Mouse (Mus musculus) left cerebral cortex, postnatal 4 days (tissue): ENCODE results near the gene Pttg1ip. TPM values are rescaled to one million over a fixed set of nuclear protein-coding genes. Genes with fewer than 3 reads are reported as not detected.

Experiments
- DNase-seq: peaks from one replicate; pipeline ENCODE4 v3.0.0-alpha.2; 2022
- intact Hi-C: fragments of 180-260 bp; cut with DNase I; formaldehyde crosslinking; loops from one replicate; pipeline ENCODE4 v1.15.1; 2025
- total RNA-seq, 2 experiments: library from RNA; stranded (reverse); gene quantifications; 2 replicates each; pipeline ENCODE4 v1.2.3; 2021

Pttg1ip gene
- total RNA-seq, 2 experiments from 2014 or later: 54.7 to 62.7 TPM

- intact Hi-C loops: loop anchor here (5.0 kb wide), 1 partner anchor 48 kb away; the partner anchor contains the start of gene Fam207a
- DNase-seq: no peak
Measured at GRCm38 (mm10) chr10:77565005-77565404, 16.5 kb upstream of the Pttg1ip start.

GRCm38 (mm10) chr10:77566651-77567050 is 14.9 kb upstream of the Pttg1ip start:
- DNase-seq: peak; percentile 88
- intact Hi-C loops: loop anchor here (5.0 kb wide), 1 partner anchor 49 kb away; the partner anchor contains the start of gene Fam207a

GRCm38 (mm10) chr10:77569481-77569880 is 12.0 kb upstream of the Pttg1ip start:
- intact Hi-C loops: loop anchor here (5.0 kb wide), 1 partner anchor 52 kb away; the partner anchor contains the start of gene Fam207a

GRCm38 (mm10) chr10:77569973-77570658 is 11.4 kb upstream of the Pttg1ip start:
- no peak for DNase-seq
- intact Hi-C loops: loop anchor here (5.0 kb wide), 1 partner anchor 53 kb away; the partner anchor contains the start of gene Fam207a

More at GRCm38 (mm10) chr10:77569481-77569880, 12.0 kb upstream of the Pttg1ip start:
- DNase-seq: no peak

- intact Hi-C loops: no loop called here
- no peak for DNase-seq
Measured at GRCm38 (mm10) chr10:77572225-77572624, 9.3 kb upstream of the Pttg1ip start.

GRCm38 (mm10) chr10:77573162-77573561 is 8.4 kb upstream of the Pttg1ip start:
- intact Hi-C loops: no loop called here
- no peak for DNase-seq

GRCm38 (mm10) chr10:77580027-77580920 is 1.2 kb upstream of the Pttg1ip start:
- DNase-seq: no peak
- intact Hi-C loops: no loop called here

GRCm38 (mm10) chr10:77581023-77581407 is 505 bp upstream of the Pttg1ip start:
- intact Hi-C loops: no loop called here
- no peak for DNase-seq

- intact Hi-C loops: no loop called here
- no peak for DNase-seq
Measured at GRCm38 (mm10) chr10:77582285-77582618, 732 bp downstream of the Pttg1ip start.

- intact Hi-C loops: no loop called here
- no peak for DNase-seq
Measured at GRCm38 (mm10) chr10:77583795-77584422, 2.4 kb downstream of the Pttg1ip start.

- no peak for DNase-seq
- intact Hi-C loops: no loop called here
Measured at GRCm38 (mm10) chr10:77586637-77587036, 5.1 kb downstream of the Pttg1ip start.

GRCm38 (mm10) chr10:77587091-77587775 is 5.7 kb downstream of the Pttg1ip start:
- DNase-seq: no peak
- intact Hi-C loops: no loop called here

- intact Hi-C loops: no loop called here
- no peak for DNase-seq
Measured at GRCm38 (mm10) chr10:77588036-77588435, 6.5 kb downstream of the Pttg1ip start.

GRCm38 (mm10) chr10:77589117-77589516 is 7.6 kb downstream of the Pttg1ip start:
- DNase-seq: no peak
- intact Hi-C loops: no loop called here

GRCm38 (mm10) chr10:77589749-77590148 is 8.2 kb downstream of the Pttg1ip start:
- DNase-seq: peak; percentile 33
- intact Hi-C loops: no loop called here

GRCm38 (mm10) chr10:77590812-77591211 is 9.3 kb downstream of the Pttg1ip start:
- peak; percentile 36 for DNase-seq
- intact Hi-C loops: no loop called here

- intact Hi-C loops: no loop called here
- DNase-seq: no peak
Measured at GRCm38 (mm10) chr10:77591546-77591945, 10.0 kb downstream of the Pttg1ip start.

- intact Hi-C loops: no loop called here
- DNase-seq: no peak
Measured at GRCm38 (mm10) chr10:77596060-77596459, 14.5 kb downstream of the Pttg1ip start.

GRCm38 (mm10) chr10:77603021-77603420 is 21.5 kb downstream of the Pttg1ip start:
- no peak for DNase-seq
- intact Hi-C loops: no loop called here

- DNase-seq: no peak
- intact Hi-C loops: no loop called here
Measured at GRCm38 (mm10) chr10:77604111-77604510, 22.6 kb downstream of the Pttg1ip start.

GRCm38 (mm10) chr10:77604958-77605357 is 23.4 kb downstream of the Pttg1ip start:
- no peak for DNase-seq
- intact Hi-C loops: no loop called here
